Mouse (Mus musculus) G1E (cell line): ENCODE measurements at regions not wholly inside any gene's neighbourhood (a gene's known extent, or its start where the extent isn't known, plus 50 kb on each side); places are given as distances from the start of the nearest gene placed in this dataset.

Experiments used
- CTCF ChIP-seq: IDR thresholded peaks from 2 replicates; pipeline ENCODE4 v1.5.1; 2012; ENCODE audit warnings: low read depth, low read length, inconsistent platforms, mixed read lengths
- GATA1 ChIP-seq: IDR thresholded peaks from 2 replicates; pipeline ENCODE4 v1.6.1; 2012; ENCODE audit warnings: borderline replicate concordance, low read length, inconsistent platforms, mixed read lengths
- TAL1 ChIP-seq: conservative IDR thresholded peaks from 2 replicates; pipeline ENCODE4 v1.6.1; 2012; ENCODE audit warnings: low read depth, low read length, inconsistent platforms, mixed read lengths

GRCm38 (mm10) chr9:115654933-115655332 lies 254.3 kb upstream of the Gadl1 start:
- TF ChIP-seq CTCF (no peak), GATA1 (no peak), TAL1 (no peak)
